Mouse (Mus musculus) C2C12 (cell line): ENCODE measurements at regions not wholly inside any gene's neighbourhood (a gene's known extent, or its start where the extent isn't known, plus 50 kb on each side); places are given as distances from the start of the nearest gene placed in this dataset.
A peak's percentile ranks its signal among the peaks of the same experiment; 100 is the strongest.

ENCODE experiments used
- H3K27me3 ChIP-seq: one replicate; pipeline ENCODE4 v1.6.1; 2011; ENCODE audit not compliant: control insufficient read depth, insufficient read depth, insufficient read length
- H3K36me3 ChIP-seq: one replicate; pipeline ENCODE4 v1.6.1; 2011; ENCODE audit not compliant: control insufficient read depth, insufficient read depth
- H3K4me3 ChIP-seq: one replicate; pipeline ENCODE4 v1.5.1; 2011; ENCODE audit warnings: mild to moderate bottlenecking, control low read depth; ENCODE audit not compliant: poor library complexity, insufficient read depth, severe bottlenecking
- H3K79me2 ChIP-seq: one replicate; pipeline ENCODE4 v1.6.1; 2011; ENCODE audit not compliant: control insufficient read depth, insufficient read depth
- H3K79me3 ChIP-seq: one replicate; pipeline ENCODE4 v1.6.1; 2011; ENCODE audit warnings: low read depth, control low read depth
- H3ac ChIP-seq: one replicate; pipeline ENCODE3; 2011; ENCODE audit warnings: low read depth; ENCODE audit not compliant: control insufficient read depth, insufficient read length
- CEBPB ChIP-seq: IDR thresholded peaks from one replicate; pipeline ENCODE4 v1.6.1; 2011; ENCODE audit warnings: low read depth, mild to moderate bottlenecking, control low read depth, moderate library complexity
- CTCF ChIP-seq: IDR thresholded peaks from one replicate; pipeline ENCODE4 v1.5.1; 2011; ENCODE audit not compliant: control insufficient read depth, insufficient read depth, insufficient read length
- FOSL1 ChIP-seq: IDR thresholded peaks from one replicate; pipeline ENCODE4 v1.8.0; 2011; ENCODE audit warnings: mild to moderate bottlenecking, low read length; ENCODE audit not compliant: poor library complexity, insufficient read depth, severe bottlenecking
- MAX ChIP-seq: IDR thresholded peaks from one replicate; pipeline ENCODE4 v1.6.1; 2011; ENCODE audit warnings: mild to moderate bottlenecking, control low read depth
- MYOD1 ChIP-seq: IDR thresholded peaks from one replicate; pipeline ENCODE4 v1.6.1; 2011; ENCODE audit warnings: low read depth; ENCODE audit not compliant: control insufficient read depth, insufficient read length
- MYOG ChIP-seq: IDR thresholded peaks from one replicate; pipeline ENCODE4 v1.6.1; 2011; ENCODE audit not compliant: control insufficient read depth, insufficient read length; ENCODE audit errors: extremely low read depth
- USF1 ChIP-seq: IDR thresholded peaks from one replicate; pipeline ENCODE4 v1.6.1; 2011; ENCODE audit warnings: low read depth, mild to moderate bottlenecking, control low read depth, moderate library complexity

DNA sequence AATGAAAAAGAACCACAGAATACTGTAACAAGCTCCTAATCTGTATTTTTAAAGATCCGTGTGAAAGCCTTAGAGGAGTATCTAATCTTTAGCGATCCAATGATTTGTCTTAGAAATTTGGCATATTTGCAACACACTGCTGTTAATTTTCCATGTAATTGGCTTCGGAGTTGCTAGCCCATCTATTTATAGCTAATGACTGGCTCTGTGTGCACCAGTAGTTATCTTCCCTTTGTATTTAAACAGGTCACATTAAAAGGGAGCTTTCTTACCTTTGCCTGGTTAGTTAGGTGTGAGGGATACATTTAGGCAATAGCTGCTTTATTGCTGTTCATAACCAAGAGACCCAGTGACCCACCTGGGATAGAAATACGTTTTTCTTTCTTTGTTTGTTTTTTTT is 256.3 kb upstream of the Mme start:
- H3K4me3 ChIP-seq = no peak overlapping the region
- no peaks in the 10 kb centered on the region for H3K79me2 ChIP-seq
- TF ChIP-seq CTCF = no peak
- no peak for TF ChIP-seq CEBPB
- no peak for TF ChIP-seq MYOD1
- TF ChIP-seq MYOG = no peak
- no peak for TF ChIP-seq MAX
- H3K27me3 ChIP-seq = no peaks in the 10 kb centered on the region
- H3K79me3 ChIP-seq = no peaks in the 10 kb centered on the region
- H3K36me3 ChIP-seq = no peaks in the 10 kb centered on the region
- no peak overlapping the region for H3ac ChIP-seq

DNA sequence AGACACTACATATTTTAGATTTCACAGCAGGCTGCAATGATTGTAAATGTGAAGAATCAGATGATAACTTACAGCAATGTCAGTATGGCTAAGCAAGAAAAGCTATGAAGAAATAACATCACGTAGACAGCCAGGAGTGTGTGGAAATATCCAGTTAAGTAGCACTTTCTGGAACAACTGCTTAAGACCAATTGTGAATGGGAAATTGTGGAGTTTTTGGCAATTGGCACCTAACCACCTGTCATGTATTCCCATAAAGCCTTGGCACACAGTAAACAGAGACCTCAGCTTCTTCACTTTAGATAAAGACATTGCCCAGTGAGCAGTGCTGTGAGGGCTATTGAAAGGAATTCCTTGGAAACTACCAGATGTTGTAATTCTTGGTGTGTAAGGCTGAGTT is 264.4 kb upstream of the Mme start:
- Histone ChIP-seq H3K4me3 (no peak overlapping the region), H3K36me3 (no peaks in the 10 kb centered on the region), H3K79me2 (no peaks in the 10 kb centered on the region), H3K79me3 (no peaks in the 10 kb centered on the region), H3K27me3 (no peaks in the 10 kb centered on the region), H3ac (no peak overlapping the region)
- no peak for TF ChIP-seq MYOD1
- no peak for TF ChIP-seq CTCF
- no peak for TF ChIP-seq USF1
- TF ChIP-seq MAX = no peak

DNA sequence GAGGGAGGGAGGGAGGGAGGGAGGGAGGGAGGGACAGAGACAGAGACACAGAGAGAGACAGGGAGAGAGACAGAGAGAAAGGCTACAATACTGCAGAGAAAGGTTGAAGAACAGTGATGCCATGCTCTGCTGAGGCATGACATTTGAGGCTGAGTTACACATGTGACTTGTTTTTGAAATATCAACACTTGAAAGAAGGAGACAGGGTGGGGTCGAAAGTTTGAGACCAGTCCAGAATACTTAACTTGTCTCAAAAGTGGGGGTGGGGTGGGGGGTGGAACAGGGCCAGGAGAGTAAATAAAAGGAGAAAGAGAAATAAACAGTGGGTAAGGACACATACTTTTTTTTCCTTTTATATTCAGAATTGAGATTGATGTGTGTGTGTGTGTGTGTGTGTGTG is 278.1 kb upstream of the Mme start:
- Histone ChIP-seq H3K79me2 (no peaks in the 10 kb centered on the region), H3K36me3 (no peaks in the 10 kb centered on the region), H3K79me3 (no peaks in the 10 kb centered on the region), H3K4me3 (no peak overlapping the region), H3K27me3 (no peaks in the 10 kb centered on the region), H3ac (no peak overlapping the region)
- TF ChIP-seq USF1 (no peak), MYOD1 (no peak), FOSL1 (no peak), MAX (no peak), MYOG (no peak), CEBPB (no peak), CTCF (no peak)

DNA sequence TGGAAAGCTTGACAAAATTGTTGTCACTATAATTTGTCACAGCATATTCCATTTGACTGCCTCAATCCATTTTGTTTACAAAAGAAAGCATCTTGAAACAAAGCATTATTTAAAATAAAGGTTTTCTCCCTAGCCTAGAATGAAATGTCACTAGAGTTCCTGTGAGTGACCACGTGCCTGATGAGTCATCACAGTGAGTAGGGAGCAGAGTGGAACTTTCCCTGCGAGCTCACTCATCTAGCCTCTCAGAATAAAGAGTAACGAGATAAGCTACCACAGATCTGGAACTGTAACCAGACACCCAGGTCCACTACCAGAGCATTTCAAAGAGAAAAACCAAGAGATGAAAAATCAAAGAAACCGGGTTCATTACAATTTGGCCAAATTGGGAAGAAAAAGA is 278.7 kb upstream of the Mme start:
- H3K79me2 ChIP-seq = no peaks in the 10 kb centered on the region
- H3K4me3 ChIP-seq = no peak overlapping the region
- TF ChIP-seq MYOG (no peak), USF1 (peak; percentile 92), MAX (no peak)
- no peaks in the 10 kb centered on the region for H3K79me3 ChIP-seq
- H3K36me3 ChIP-seq = no peaks in the 10 kb centered on the region
- H3K27me3 ChIP-seq = no peaks in the 10 kb centered on the region
- H3ac ChIP-seq = no peak overlapping the region

DNA sequence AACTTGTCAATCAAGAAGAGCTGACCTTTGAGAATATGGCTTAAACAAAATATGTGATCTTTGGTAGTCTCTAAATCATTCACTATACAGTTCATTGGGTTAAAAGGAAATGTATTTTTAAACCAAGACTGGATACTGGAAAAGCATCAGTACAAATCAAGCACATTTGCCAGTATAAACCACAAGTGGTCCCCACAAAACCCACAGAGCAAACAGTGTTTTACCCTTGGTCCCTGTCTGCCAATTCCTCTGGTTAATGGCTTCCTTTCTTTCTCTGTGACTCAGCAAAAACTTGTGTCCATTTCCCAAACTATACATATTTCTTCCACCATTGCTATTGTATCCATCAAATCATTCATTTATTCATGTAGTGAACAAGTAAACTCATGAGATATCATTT is 296.0 kb upstream of the Mme start:
- Histone ChIP-seq H3K27me3 (no peaks in the 10 kb centered on the region), H3K36me3 (no peaks in the 10 kb centered on the region), H3K4me3 (no peak overlapping the region), H3ac (no peak overlapping the region), H3K79me2 (no peaks in the 10 kb centered on the region), H3K79me3 (no peaks in the 10 kb centered on the region)
- no peak for TF ChIP-seq FOSL1
- no peak for TF ChIP-seq MYOD1
- TF ChIP-seq CEBPB = no peak
- TF ChIP-seq USF1 = no peak
- no peak for TF ChIP-seq MAX
- TF ChIP-seq CTCF = no peak
- no peak for TF ChIP-seq MYOG

DNA sequence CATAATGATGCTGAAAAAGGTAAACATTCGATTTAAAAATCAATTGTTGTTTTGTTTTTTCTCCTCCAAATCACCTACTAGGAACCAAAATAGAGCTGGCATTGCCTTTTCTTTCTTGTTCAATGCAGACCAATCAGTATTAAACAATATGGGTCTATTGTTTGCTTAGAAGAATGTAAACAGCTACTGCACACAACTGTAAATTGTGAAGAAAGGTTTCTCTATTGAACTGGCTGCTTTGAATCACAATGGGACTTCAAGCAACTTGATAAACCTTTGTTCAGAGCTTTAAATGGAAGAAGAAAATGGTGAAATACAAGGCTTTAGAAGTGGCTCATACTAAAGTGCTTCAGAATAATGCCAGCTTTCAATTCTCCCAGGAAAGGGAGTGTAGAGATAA is 302.7 kb upstream of the Mme start:
- H3K27me3 ChIP-seq = no peaks in the 10 kb centered on the region
- no peaks in the 10 kb centered on the region for H3K36me3 ChIP-seq
- no peaks in the 10 kb centered on the region for H3K79me3 ChIP-seq
- H3ac ChIP-seq = no peak overlapping the region
- H3K79me2 ChIP-seq = no peaks in the 10 kb centered on the region
- no peak overlapping the region for H3K4me3 ChIP-seq
- TF ChIP-seq CEBPB (no peak), MAX (no peak), MYOG (no peak)
